In the genomic region with DNA sequence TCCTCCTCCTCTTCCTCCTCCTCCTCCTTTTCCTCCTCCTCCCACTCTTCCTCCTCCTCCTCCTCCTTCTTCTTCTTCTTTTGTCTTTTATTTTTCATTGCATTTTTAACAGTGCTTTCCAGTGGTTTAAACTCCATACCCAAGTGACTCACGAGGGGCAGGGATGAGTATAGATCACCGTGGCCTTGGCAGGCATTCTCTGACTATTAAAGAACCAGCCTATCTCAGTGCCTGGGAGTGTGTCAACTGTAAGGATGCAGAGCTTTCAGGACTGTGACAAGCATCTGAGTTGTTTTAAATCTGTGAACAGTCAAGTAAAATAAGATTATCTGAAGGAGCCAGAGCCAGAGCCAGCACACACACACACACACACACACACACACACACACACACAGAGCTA, we compare ENCODE assay signal across 15 mouse cellular contexts.
DNase-seq lines count a peak whose midpoint lies in the region; ATAC-seq and TF ChIP-seq lines count a peak whose summit lies in the region.
"Had no signal": no experiment of that assay in that cellular context is flagged by ENCODE, and none has a peak within 500 bp of the region (broad histone marks: within the 10 kb centered on the region; RNA-seq: fewer than 3 reads in every experiment).

No protein-coding gene starts in this region.

- peaks cover 58% of the 10 kb centered on the region for H3K4me1 ChIP-seq in heart, embryonic 12.5 days (replicated peaks)
- H3K4me1 ChIP-seq in heart, adult 2 months (ENCODE audit: control insufficient read depth, insufficient read depth, low read length), result peaks cover 12% of the 10 kb centered on the region
- peaks cover 0 to 4% of the 10 kb centered on the region in 2 experiments; a peak in 2 of 4 replicates for H3K4me1 ChIP-seq in MEL (ENCODE audit: control insufficient read depth in 1 of 2, insufficient read depth in 2 of 2, low read length in 2 of 2)

- intact Hi-C loops in heart, adult 2 months (cut with DNase I), result no loop called here

- H3K27me3 ChIP-seq in heart, embryonic 12.5 days (replicated peaks), result no peaks in the 10 kb centered on the region
- H3K27me3 ChIP-seq in heart, adult 2 months (ENCODE audit: control insufficient read depth, insufficient read depth, low read length), result no peaks in the 10 kb centered on the region
- H3K27me3 ChIP-seq in MEL (ENCODE audit: control insufficient read depth in 1 of 2, insufficient read depth in 2 of 2, low read length in 2 of 2), result no peaks in the 10 kb centered on the region
- H3K27me3 ChIP-seq: forebrain, embryonic 13.5 days; hindbrain, embryonic 15.5 days had no signal

- TF ChIP-seq EP300 in heart, adult 2 months (IDR thresholded peaks at IDR 0.05; ENCODE audit: insufficient read depth, low read depth, low read length), result no peak
- TF ChIP-seq EP300 in MEL (IDR thresholded peaks at IDR 0.05; ENCODE audit: low read depth in 1 of 2, low read length in 2 of 2), result no peak

- no peak for ATAC-seq in heart, embryonic 12.5 days (ENCODE audit: insufficient number of reproducible peaks, low FRiP score)
- ATAC-seq: forebrain, embryonic 13.5 days; forebrain, postnatal 0 days; intestine, embryonic 16.5 days had no signal

- WGBS in heart, embryonic 12.5 days, result 45% methylated on average over 2 of the region's 2 CpGs
- WGBS in heart, adult 2 months, result 57% methylated on average over 2 of the region's 2 CpGs

- 0 out of 2 replicates have a peak overlapping the region, but pooled peaks have one; percentile 18 for H3K27ac ChIP-seq in heart, embryonic 12.5 days (ENCODE audit: poor library complexity, severe bottlenecking)
- no peak overlapping the region for H3K27ac ChIP-seq in heart, adult 2 months
- no peak overlapping the region for H3K27ac ChIP-seq in MEL (ENCODE audit: control insufficient read depth, low read depth, low read length)
- H3K27ac ChIP-seq: embryonic facial prominence, embryonic 10.5 days; forebrain, embryonic 13.5 days; hindbrain, embryonic 15.5 days had no signal

- H3K4me3 ChIP-seq in heart, embryonic 12.5 days, result no peak overlapping the region
- H3K4me3 ChIP-seq in heart, adult 2 months, result no peak overlapping the region
- no peak overlapping the region for H3K4me3 ChIP-seq in MEL (ENCODE audit: control insufficient read depth in 1 of 2, insufficient read depth in 1 of 2, low read depth in 2 of 2, low read length in 2 of 2)
- H3K4me3 ChIP-seq: embryonic facial prominence, embryonic 10.5 days; forebrain, embryonic 13.5 days; hindbrain, embryonic 15.5 days had no signal

- no peak overlapping the region for H3K9ac ChIP-seq in heart, embryonic 12.5 days
- no peak overlapping the region for H3K9ac ChIP-seq in heart, adult 2 months (ENCODE audit: low read depth, low read length)
- H3K9ac ChIP-seq in MEL (ENCODE audit: control insufficient read depth, low read depth, low read length, poor library complexity, severe bottlenecking), result no peak overlapping the region
- H3K9ac ChIP-seq: forebrain, embryonic 13.5 days; forebrain, postnatal 0 days; hindbrain, embryonic 15.5 days had no signal

- no peaks in the 10 kb centered on the region for H3K9me3 ChIP-seq in heart, embryonic 12.5 days (replicated peaks)
- no peaks in the 10 kb centered on the region for H3K9me3 ChIP-seq in MEL (replicated peaks; ENCODE audit: insufficient read depth, low read length)
- H3K9me3 ChIP-seq: embryonic facial prominence, embryonic 10.5 days; forebrain, embryonic 13.5 days; hindbrain, embryonic 15.5 days had no signal

- peak; percentile 70 for DNase-seq in adrenal gland, adult 2 months
- no peak for DNase-seq in adrenal gland, postnatal 14 days
- no peak for DNase-seq in heart, adult 2 months
- peak; percentile 8 for DNase-seq in MEL (ENCODE audit: low read depth, low spot score)
- no peak for DNase-seq in cerebellum, adult 11-12 months
- no peak for DNase-seq in ovary, postnatal 14 days (ENCODE audit: low spot score)
- DNase-seq: cerebellum, adult 2 months; cerebellum, postnatal 10 days; forebrain, postnatal 0 days; gastrocnemius, postnatal 14 days had no signal

- no peaks in the 10 kb centered on the region for H3K79me2 ChIP-seq in heart, adult 2 months (replicated peaks; ENCODE audit: control insufficient read depth, insufficient read depth, low read length)
- H3K79me2 ChIP-seq in MEL (ENCODE audit: control insufficient read depth, insufficient read depth, low read length, poor library complexity), result no peaks in the 10 kb centered on the region

- TF ChIP-seq CTCF in heart, adult 2 months (IDR thresholded peaks at IDR 0.05), result no peak
- TF ChIP-seq CTCF in MEL (IDR thresholded peaks at IDR 0.05 in 2 of 3, conservative IDR thresholded peaks at IDR 0.05 in 1 of 3; ENCODE audit: control insufficient read depth in 1 of 3, insufficient read depth in 1 of 3, low read depth in 2 of 3, low read length in 3 of 3, poor library complexity in 1 of 3, severe bottlenecking in 1 of 3), result no peak

- H3K4me2 ChIP-seq in heart, embryonic 12.5 days, result no peak overlapping the region
- H3K4me2 ChIP-seq: forebrain, embryonic 13.5 days; hindbrain, embryonic 15.5 days had no signal

- H3K36me3 ChIP-seq in heart, embryonic 12.5 days, result no peaks in the 10 kb centered on the region
- no peaks in the 10 kb centered on the region for H3K36me3 ChIP-seq in heart, adult 2 months (ENCODE audit: control insufficient read depth, insufficient read depth, low read length)
- H3K36me3 ChIP-seq in MEL (ENCODE audit: control insufficient read depth in 1 of 2, insufficient read depth in 2 of 2, low read length in 2 of 2), result no peaks in the 10 kb centered on the region; a peak in 1 of 4 replicates
- H3K36me3 ChIP-seq: embryonic facial prominence, embryonic 10.5 days; hindbrain, embryonic 15.5 days had no signal

- no peak for TF ChIP-seq POLR2A in heart, adult 2 months (IDR thresholded peaks at IDR 0.05; ENCODE audit: insufficient read depth, low read depth, low read length)
- no peak for TF ChIP-seq POLR2A in MEL (IDR thresholded peaks at IDR 0.05; ENCODE audit: control insufficient read depth in 1 of 2, insufficient read depth in 1 of 2, low read depth in 1 of 2, low read length in 2 of 2, poor library complexity in 1 of 2)

- TF ChIP-seq RAD21 in MEL (IDR thresholded peaks at IDR 0.05; ENCODE audit: low read depth, low read length), result no peak

TF ChIP-seq in MEL, 35 proteins besides CTCF, POLR2A, EP300 and RAD21:
- TF ChIP-seq MAZ (IDR thresholded peaks at IDR 0.05; ENCODE audit: low read depth, low read length), result no peak
- no peak for TF ChIP-seq SMC3 (IDR thresholded peaks at IDR 0.05; ENCODE audit: low read depth, low read length)
- TF ChIP-seq CHD2 (IDR thresholded peaks at IDR 0.05; ENCODE audit: low read length), result no peak
- TF ChIP-seq ELF1 (IDR thresholded peaks at IDR 0.05; ENCODE audit: low read depth, low read length), result no peak
- no peak for TF ChIP-seq GABPA (IDR thresholded peaks at IDR 0.05; ENCODE audit: low read depth, low read length)
- no peak for TF ChIP-seq TAL1 (IDR thresholded peaks at IDR 0.05; ENCODE audit: low read length)
- no peak for TF ChIP-seq MAX (IDR thresholded peaks at IDR 0.05; ENCODE audit: low read length)
- no peak for TF ChIP-seq TCF12 (IDR thresholded peaks at IDR 0.05; ENCODE audit: low read depth, low read length)
- no peak for TF ChIP-seq MYB (IDR thresholded peaks at IDR 0.05; ENCODE audit: low read depth, low read length)
- TF ChIP-seq ETS1 (IDR thresholded peaks at IDR 0.05; ENCODE audit: low read depth, low read length), result no peak

Comparison
In these comparisons a context has a peak if more than half of its experiments do, and no peak if none do; other contexts are left out.
1. DNase-seq: peak in adrenal gland, adult 2 months (single experiment) and MEL (single experiment); none in adrenal gland, postnatal 14 days (single experiment), heart, adult 2 months (0 of 2), cerebellum, adult 11-12 months (single experiment) and ovary, postnatal 14 days (single experiment).